Mouse (Mus musculus) bone marrow macrophage, adult 2 months (primary cell): Measurements from ENCODE around the gene Gabarapl1.

ENCODE experiments used
- CTCF ChIP-seq: IDR thresholded peaks from 2 replicates; pipeline ENCODE4 v1.5.1; 2012; ENCODE audit warnings: low read depth, mild to moderate bottlenecking, low read length, moderate library complexity
- POLR2A ChIP-seq: IDR thresholded peaks from 2 replicates; pipeline ENCODE4 v1.6.1; 2012; ENCODE audit warnings: mild to moderate bottlenecking, low read depth, low read length, borderline replicate concordance

- TF ChIP-seq POLR2A: no peak
- TF ChIP-seq CTCF: no peak
Measured at GRCm38 (mm10) chr6:129515068-129515467, 17.9 kb upstream of the Gabarapl1 start.
